ENCODE assay signal across 8 mouse cellular contexts in the genomic region with DNA sequence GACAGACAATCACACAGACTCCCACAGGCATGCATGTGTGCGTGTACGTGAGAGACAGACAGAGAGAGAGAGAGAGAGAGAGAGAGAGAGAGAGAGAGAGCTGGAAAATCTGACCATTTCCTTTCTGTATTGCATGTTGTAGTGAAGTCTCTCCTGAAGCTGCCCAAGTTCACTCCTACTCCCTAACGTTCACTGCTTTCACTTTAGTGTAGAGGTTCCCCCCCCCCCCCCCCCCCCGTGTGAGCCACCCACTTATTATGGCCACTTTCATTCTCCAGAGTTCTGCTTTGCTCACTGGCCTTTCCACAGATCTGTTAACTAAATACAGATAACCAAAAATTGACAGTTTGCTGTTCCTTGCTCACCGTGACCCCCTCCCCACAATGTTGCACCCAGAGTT. TPM values are rescaled to one million over a fixed set of nuclear protein-coding genes. Genes with fewer than 3 reads are reported as not detected.
DNase-seq lines count a peak whose midpoint lies in the region; ATAC-seq and TF ChIP-seq lines count a peak whose summit lies in the region.

No protein-coding gene starts in this region.

- ATAC-seq in megakaryocyte, adult 5-6 weeks (ENCODE audit: poor library complexity, severe bottlenecking): no peak
- ATAC-seq in forebrain, embryonic 15.5 days (replicated peaks): no peak
- no peak for ATAC-seq in liver, embryonic 12.5 days
- no peak for ATAC-seq in stomach, postnatal 0 days (ENCODE audit: low FRiP score, low TSS enrichment)

- H3K27ac ChIP-seq in forebrain, embryonic 15.5 days (replicated peaks): no peak overlapping the region
- peak overlapping the region; percentile 63 for H3K27ac ChIP-seq in liver, embryonic 12.5 days
- peak overlapping the region; percentile 35; the same call in 1 of the 2 replicates for H3K27ac ChIP-seq in stomach, postnatal 0 days (replicated peaks)

- no peak for TF ChIP-seq EP300 in stomach, postnatal 0 days (optimal IDR thresholded peaks at IDR 0.05)

- peak; percentile 31 for DNase-seq in stomach, postnatal 0 days (ENCODE audit: low spot score)
- no peak for DNase-seq in cerebellum, adult 18-20 months
- no peak for DNase-seq in gastrocnemius, adult 8-10 months (ENCODE audit: low spot score in 2 of 2)
- no peak for DNase-seq in thymus, postnatal 4 days

- peak overlapping the region; percentile 57 for H3K4me2 ChIP-seq in forebrain, embryonic 15.5 days (replicated peaks)
- peak overlapping the region; percentile 82 for H3K4me2 ChIP-seq in liver, embryonic 12.5 days
- H3K4me2 ChIP-seq in stomach, postnatal 0 days (replicated peaks; ENCODE audit: low read depth): peak overlapping the region; percentile 51

- peak overlapping the region; percentile 97 for H3K4me3 ChIP-seq in megakaryocyte, embryonic 14.5 days (replicated peaks)
- peak overlapping the region; percentile 70 for H3K4me3 ChIP-seq in forebrain, embryonic 15.5 days
- H3K4me3 ChIP-seq in liver, embryonic 12.5 days: peak overlapping the region; percentile 91
- peak overlapping the region; percentile 82; the same call in 1 of the 2 replicates for H3K4me3 ChIP-seq in stomach, postnatal 0 days (ENCODE audit: low read depth, low read length)

- no peaks in the 10 kb centered on the region for H3K9me3 ChIP-seq in megakaryocyte, embryonic 14.5 days
- no peaks in the 10 kb centered on the region for H3K9me3 ChIP-seq in forebrain, embryonic 15.5 days
- H3K9me3 ChIP-seq in liver, embryonic 12.5 days (replicated peaks): no peaks in the 10 kb centered on the region
- no peaks in the 10 kb centered on the region for H3K9me3 ChIP-seq in stomach, postnatal 0 days (ENCODE audit: control insufficient read depth, low read length)

- no peaks in the 10 kb centered on the region for H3K27me3 ChIP-seq in megakaryocyte, embryonic 14.5 days (replicated peaks)
- no peaks in the 10 kb centered on the region for H3K27me3 ChIP-seq in forebrain, embryonic 15.5 days
- H3K27me3 ChIP-seq in liver, embryonic 12.5 days (replicated peaks): no peaks in the 10 kb centered on the region
- no peaks in the 10 kb centered on the region for H3K27me3 ChIP-seq in stomach, postnatal 0 days (ENCODE audit: control insufficient read depth, insufficient read depth, low read length)

- H3K4me1 ChIP-seq in megakaryocyte, embryonic 14.5 days: peaks cover 38% of the 10 kb centered on the region
- peaks cover 24% of the 10 kb centered on the region for H3K4me1 ChIP-seq in forebrain, embryonic 15.5 days
- peaks cover 36% of the 10 kb centered on the region for H3K4me1 ChIP-seq in liver, embryonic 12.5 days
- peaks cover 3% of the 10 kb centered on the region; the same call in 1 of the 2 replicates for H3K4me1 ChIP-seq in stomach, postnatal 0 days (replicated peaks; ENCODE audit: control insufficient read depth, insufficient read depth)

- H3K36me3 ChIP-seq in megakaryocyte, embryonic 14.5 days (replicated peaks; ENCODE audit: low read length): peaks cover 12% of the 10 kb centered on the region
- H3K36me3 ChIP-seq in forebrain, embryonic 15.5 days: no peaks in the 10 kb centered on the region; the same call in 1 of the 2 replicates
- peaks cover 6% of the 10 kb centered on the region for H3K36me3 ChIP-seq in liver, embryonic 12.5 days
- H3K36me3 ChIP-seq in stomach, postnatal 0 days (ENCODE audit: control insufficient read depth, insufficient read depth, low read length): no peaks in the 10 kb centered on the region

- no peak overlapping the region for H3K9ac ChIP-seq in forebrain, embryonic 15.5 days (replicated peaks)
- H3K9ac ChIP-seq in liver, embryonic 12.5 days: peak overlapping the region; percentile 96
- no peak overlapping the region for H3K9ac ChIP-seq in stomach, postnatal 0 days (ENCODE audit: low read length)

- WGBS in forebrain, embryonic 15.5 days: 33% methylated on average over 5 of the region's 5 CpGs
- 37% methylated on average over 5 of the region's 5 CpGs for WGBS in liver, embryonic 12.5 days (ENCODE audit: insufficient replicate concordance)
- WGBS in stomach, postnatal 0 days: 25% methylated on average over 5 of the region's 5 CpGs

- no peak for TF ChIP-seq CTCF in stomach, postnatal 0 days (IDR thresholded peaks at IDR 0.05; ENCODE audit: low read depth)

RNA-seq across cellular contexts. Expression of gene Ubap1, which starts 1.0 kb away (rescaled TPM):
- 5.1 and 28.5 TPM in 2 replicates for polyA plus RNA-seq in megakaryocyte, embryonic 14.5 days (2012; ENCODE audit: insufficient read depth, low replicate concordance)
- 49.9 and 51.2 TPM in 2 replicates for total RNA-seq in megakaryocyte, adult 5-6 weeks (2015)
- total RNA-seq in megakaryocyte, adult 5-6 weeks (2017): 43.6 and 47.6 TPM in 2 replicates
- polyA plus RNA-seq in forebrain, embryonic 15.5 days (2015; fragmentation: Nextera tagmentation; extraction: Ambion mirVana): 69.2 and 73.5 TPM in 2 replicates
- polyA plus RNA-seq in liver, embryonic 12.5 days (2016; fragmentation: Nextera tagmentation; extraction: Ambion mirVana): 28.3 and 28.5 TPM in 2 replicates
- polyA plus RNA-seq in stomach, postnatal 0 days (2015; fragmentation: Nextera tagmentation; extraction: Ambion mirVana): 42.0 and 47.7 TPM in 2 replicates
- 10 to 100 TPM; 36.8 to 54.6 (median 42.7) TPM for total RNA-seq in gastrocnemius, adult 8-10 months (2022)

RNA-seq across cellular contexts. Expression of gene Dcaf12, which starts 33.1 kb away (rescaled TPM):
- 21.1 and 26.3 TPM in 2 replicates for polyA plus RNA-seq in megakaryocyte, embryonic 14.5 days (2012; ENCODE audit: insufficient read depth, low replicate concordance)
- 50.4 and 52.9 TPM in 2 replicates for total RNA-seq in megakaryocyte, adult 5-6 weeks (2015)
- 46.9 and 51.0 TPM in 2 replicates for total RNA-seq in megakaryocyte, adult 5-6 weeks (2017)
- 84.8 and 91.4 TPM in 2 replicates for polyA plus RNA-seq in forebrain, embryonic 15.5 days (2015; fragmentation: Nextera tagmentation; extraction: Ambion mirVana)
- polyA plus RNA-seq in liver, embryonic 12.5 days (2016; fragmentation: Nextera tagmentation; extraction: Ambion mirVana): 61.4 and 64.5 TPM in 2 replicates
- 32.3 and 32.4 TPM in 2 replicates for polyA plus RNA-seq in stomach, postnatal 0 days (2015; fragmentation: Nextera tagmentation; extraction: Ambion mirVana)
- 10 to 100 TPM; 27.4 to 30.4 (median 28.7) TPM for total RNA-seq in gastrocnemius, adult 8-10 months (2022)
